Mouse (Mus musculus) liver, embryonic 14.5 days (tissue): ENCODE measurements around the gene Tpx2. TPM values are rescaled to one million over a fixed set of nuclear protein-coding genes. Genes with fewer than 3 reads are reported as not detected.

ENCODE experiments used
- ATAC-seq: fragments of 200-750 bp; cut with Nextera tagmentation; 2 replicates; pipeline ENCODE4 v1.8.0; 2017; ENCODE audit warnings: moderate number of reproducible peaks, mild to moderate bottlenecking, moderate library complexity; ENCODE audit not compliant: insufficient read depth
- DNase-seq, 3 experiments: peaks; one replicate each; pipeline ENCODE4 v3.0.0-alpha.2; 2012 to 2013; ENCODE audit warnings: low read depth in 3 of 3, low spot score in 3 of 3
- H3K27ac ChIP-seq: fragments of 300-500 bp; sonication (generic); 2 replicates; pipeline ENCODE4 v1.5.1; 2014; ENCODE audit warnings: moderate library complexity, mild to moderate bottlenecking, control low read depth, inconsistent platforms
- H3K27me3 ChIP-seq: fragments of 300-500 bp; sonication (generic); 2 replicates; pipeline ENCODE4 v1.6.1; 2014; ENCODE audit warnings: mild to moderate bottlenecking, low read length, moderate library complexity; ENCODE audit not compliant: control insufficient read depth, insufficient read depth
- H3K36me3 ChIP-seq: fragments of 300-500 bp; sonication (generic); replicated peaks from 2 replicates; pipeline ENCODE4 v1.6.1; 2014; ENCODE audit warnings: low read depth; ENCODE audit not compliant: control insufficient read depth, insufficient read depth
- H3K4me1 ChIP-seq, 2 experiments: fragments of 200-500 bp in 1 of 2; fragments of 300-500 bp in 1 of 2; sonication (generic) in 1 of 2; replicated peaks; 2 replicates each; pipeline ENCODE4 v1.6.1; 2012 to 2014; ENCODE audit warnings: antibody characterized with exemption in 1 of 2, inconsistent platforms in 1 of 2, low read length in 1 of 2; ENCODE audit not compliant: control insufficient read depth in 2 of 2, insufficient read depth in 2 of 2
- H3K4me2 ChIP-seq: fragments of 300-500 bp; sonication (generic); 2 replicates; pipeline ENCODE4 v1.6.1; 2014; ENCODE audit warnings: low read depth, mild to moderate bottlenecking, control low read depth, moderate library complexity
- H3K4me3 ChIP-seq, 2 experiments: fragments of 200-500 bp in 1 of 2; fragments of 300-500 bp in 1 of 2; sonication (generic) in 1 of 2; 2 replicates each; pipeline ENCODE4 v1.5.1; 2012 to 2014; ENCODE audit warnings: low read depth in 2 of 2, low read length in 2 of 2, mild to moderate bottlenecking in 2 of 2, control low read depth in 1 of 2, inconsistent platforms in 1 of 2, moderate library complexity in 1 of 2; ENCODE audit not compliant: insufficient read depth in 1 of 2
- H3K9ac ChIP-seq: fragments of 300-500 bp; sonication (generic); replicated peaks from 2 replicates; pipeline ENCODE4 v1.6.1; 2014; ENCODE audit warnings: mild to moderate bottlenecking, control low read depth, moderate library complexity
- H3K9me3 ChIP-seq: fragments of 300-500 bp; sonication (generic); 2 replicates; pipeline ENCODE4 v1.6.1; 2016; ENCODE audit warnings: low read length, mixed read lengths; ENCODE audit not compliant: control insufficient read depth
- CTCF ChIP-seq: IDR thresholded peaks from 2 replicates; pipeline ENCODE4 v1.5.1; 2016; ENCODE audit warnings: antibody characterized with exemption, low read depth, control low read depth
- EP300 ChIP-seq: IDR thresholded peaks from 2 replicates; pipeline ENCODE4 v1.6.1; 2016; ENCODE audit warnings: antibody characterized with exemption, low read depth
- WGBS: fragments of 180-500 bp; shearing (Covaris S2); extraction: QIAGEN DNeasy Blood & Tissue Kit; methylation state at CpG from one replicate; pipeline ENCODE4 v1.1.7; 2014; ENCODE audit not compliant: insufficient replicate concordance; 5-methylcytosine and 5-hydroxymethylcytosine counted together
- microRNA-seq: library from miRNA; unstranded; fragments of <30 nt; microRNA quantifications from one replicate; pipeline ENCODE4, GENCODE M21; 2016
- polyA plus RNA-seq, 2 experiments: library from polyadenylated mRNA; depleted of rRNA in 1 of 2; stranded (reverse) in 1 of 2; unstranded in 1 of 2; fragments of >200 nt; fragmentation: Nextera tagmentation in 1 of 2; extraction: Ambion mirVana in 1 of 2; gene quantifications; 2 replicates each; pipeline versions ENCODE4 v1.2.1 to v1.2.3; 2012 to 2014

Tpx2 gene
- polyA plus RNA-seq, 2 experiments, result 47.1 to 80.9 TPM

GRCm38 (mm10) chr2:152941776-152942175 is 94.0 kb downstream of the Tpx2 start:
- Histone ChIP-seq H3K4me3 (no peak overlapping the region), H3K27me3 (peaks cover 37% of the 10 kb centered on the region), H3K9ac (no peak overlapping the region), H3K4me2 (no peak overlapping the region), H3K27ac (no peak overlapping the region), H3K36me3 (no peaks in the 10 kb centered on the region), H3K4me1 (no peaks in the 10 kb centered on the region), H3K9me3 (no peaks in the 10 kb centered on the region)
- DNase-seq (no peak), ATAC-seq (no peak)
- WGBS, result 15% methylated on average over 7 of the region's 7 CpGs
- TF ChIP-seq CTCF (no peak), EP300 (no peak)

GRCm38 (mm10) chr2:152942898-152943515 is 95.2 kb downstream of the Tpx2 start:
- Histone ChIP-seq H3K36me3 (no peaks in the 10 kb centered on the region), H3K27ac (no peak overlapping the region), H3K9ac (no peak overlapping the region), H3K4me1 (no peaks in the 10 kb centered on the region), H3K27me3 (peaks cover 37% of the 10 kb centered on the region), H3K4me2 (peak overlapping the region; percentile 26; the same call in 1 of the 2 replicates), H3K4me3 (no peak overlapping the region; a peak in 1 of 4 replicates), H3K9me3 (no peaks in the 10 kb centered on the region)
- WGBS, result 1% methylated on average over 56 of the region's 65 CpGs
- ATAC-seq, result no peak
- no peak for DNase-seq
- TF ChIP-seq EP300, result no peak
- TF ChIP-seq CTCF, result no peak

GRCm38 (mm10) chr2:152943568-152943967 is 95.8 kb downstream of the Tpx2 start:
- TF ChIP-seq CTCF (no peak), EP300 (no peak)
- Histone ChIP-seq H3K4me2 (no peak overlapping the region), H3K4me3 (no peak overlapping the region), H3K4me1 (no peaks in the 10 kb centered on the region), H3K27ac (no peak overlapping the region), H3K36me3 (no peaks in the 10 kb centered on the region), H3K9ac (no peak overlapping the region), H3K27me3 (peaks cover 37% of the 10 kb centered on the region), H3K9me3 (no peaks in the 10 kb centered on the region)
- 9% methylated on average over 8 of the region's 8 CpGs for WGBS
- no peak for ATAC-seq
- no peak for DNase-seq

- Histone ChIP-seq H3K9ac (no peak overlapping the region), H3K4me3 (no peak overlapping the region), H3K4me1 (no peaks in the 10 kb centered on the region), H3K36me3 (no peaks in the 10 kb centered on the region), H3K9me3 (no peaks in the 10 kb centered on the region), H3K4me2 (no peak overlapping the region), H3K27me3 (peaks cover 37% of the 10 kb centered on the region), H3K27ac (no peak overlapping the region)
- WGBS, result 37% methylated on average over 9 of the region's 9 CpGs
- DNase-seq (no peak), ATAC-seq (no peak)
- TF ChIP-seq EP300, result no peak
- no peak for TF ChIP-seq CTCF
Observed at GRCm38 (mm10) chr2:152944013-152944412, 96.2 kb downstream of the Tpx2 start.

Small RNA genes lying within 50 kb of the gene (microRNA-seq; reads per million reads assigned to microRNA genes)
- gene Mir5622, result 8.0 reads per million, percentile 16 among the genes with 10 or more reads in this experiment

Other genes with a start within 250 kb of the Tpx2 start
- not detected in 2 replicates for gene Defb45, start 248.6 kb upstream of the Tpx2 start, polyA plus RNA-seq (2012; rRNA removed)
- not detected in 2 replicates for gene Defb45, start 248.6 kb upstream of the Tpx2 start, polyA plus RNA-seq (2014; fragmentation: Nextera tagmentation; extraction: Ambion mirVana)
- gene Defb36, start 243.6 kb upstream of the Tpx2 start, polyA plus RNA-seq (2012; rRNA removed), result not detected in 2 replicates
- not detected in 2 replicates for gene Defb36, start 243.6 kb upstream of the Tpx2 start, polyA plus RNA-seq (2014; fragmentation: Nextera tagmentation; extraction: Ambion mirVana)
- not detected in 2 replicates for gene Defb25, start 224.9 kb upstream of the Tpx2 start, polyA plus RNA-seq (2012; rRNA removed)
- not detected in 2 replicates for gene Defb25, start 224.9 kb upstream of the Tpx2 start, polyA plus RNA-seq (2014; fragmentation: Nextera tagmentation; extraction: Ambion mirVana)
- gene Rem1, start 221.0 kb upstream of the Tpx2 start, polyA plus RNA-seq (2012; rRNA removed), result 0.42 and 0.66 TPM in 2 replicates
- gene Rem1, start 221.0 kb upstream of the Tpx2 start, polyA plus RNA-seq (2014; fragmentation: Nextera tagmentation; extraction: Ambion mirVana), result 0.52 and 0.91 TPM in 2 replicates
- gene H13, start 178.5 kb upstream of the Tpx2 start, polyA plus RNA-seq (2012; rRNA removed), result 24.1 and 27.4 TPM in 2 replicates
- 38.1 and 39.4 TPM in 2 replicates for gene H13, start 178.5 kb upstream of the Tpx2 start, polyA plus RNA-seq (2014; fragmentation: Nextera tagmentation; extraction: Ambion mirVana)
- gene Mcts2, start 160.9 kb upstream of the Tpx2 start, polyA plus RNA-seq (2012; rRNA removed), result 4.3 and 10.3 TPM in 2 replicates
- gene Mcts2, start 160.9 kb upstream of the Tpx2 start, polyA plus RNA-seq (2014; fragmentation: Nextera tagmentation; extraction: Ambion mirVana), result 14.7 and 15.2 TPM in 2 replicates
- gene Id1, start 111.7 kb upstream of the Tpx2 start, polyA plus RNA-seq (2012; rRNA removed), result 45.6 and 50.6 TPM in 2 replicates
- 20.7 and 22.6 TPM in 2 replicates for gene Id1, start 111.7 kb upstream of the Tpx2 start, polyA plus RNA-seq (2014; fragmentation: Nextera tagmentation; extraction: Ambion mirVana)
- 0.51 and 0.92 TPM in 2 replicates for gene Cox4i2, start 93.8 kb upstream of the Tpx2 start, polyA plus RNA-seq (2012; rRNA removed)
- gene Cox4i2, start 93.8 kb upstream of the Tpx2 start, polyA plus RNA-seq (2014; fragmentation: Nextera tagmentation; extraction: Ambion mirVana), result 0.47 and 0.51 TPM in 2 replicates
- 72.2 and 81.6 TPM in 2 replicates for gene Bcl2l1, start 16.2 kb upstream of the Tpx2 start, polyA plus RNA-seq (2012; rRNA removed)
- gene Bcl2l1, start 16.2 kb upstream of the Tpx2 start, polyA plus RNA-seq (2014; fragmentation: Nextera tagmentation; extraction: Ambion mirVana), result 172 and 186 TPM in 2 replicates
- 0.02 TPM in 1 of 2 replicates, not detected in the other for gene Mylk2, start 63.4 kb downstream of the Tpx2 start, polyA plus RNA-seq (2012; rRNA removed)
- gene Mylk2, start 63.4 kb downstream of the Tpx2 start, polyA plus RNA-seq (2014; fragmentation: Nextera tagmentation; extraction: Ambion mirVana), result not detected in 2 replicates
- 0.08 and 0.18 TPM in 2 replicates for gene Foxs1, start 85.2 kb downstream of the Tpx2 start, polyA plus RNA-seq (2012; rRNA removed)
- 0.08 and 0.10 TPM in 2 replicates for gene Foxs1, start 85.2 kb downstream of the Tpx2 start, polyA plus RNA-seq (2014; fragmentation: Nextera tagmentation; extraction: Ambion mirVana)
- 0.02 and 0.05 TPM in 2 replicates for gene Dusp15, start 103.7 kb downstream of the Tpx2 start, polyA plus RNA-seq (2012; rRNA removed)
- gene Dusp15, start 103.7 kb downstream of the Tpx2 start, polyA plus RNA-seq (2014; fragmentation: Nextera tagmentation; extraction: Ambion mirVana), result not detected in 2 replicates
- gene Ttll9, start 114.5 kb downstream of the Tpx2 start, polyA plus RNA-seq (2012; rRNA removed), result 0.05 and 0.11 TPM in 2 replicates
- gene Ttll9, start 114.5 kb downstream of the Tpx2 start, polyA plus RNA-seq (2014; fragmentation: Nextera tagmentation; extraction: Ambion mirVana), result 0.08 and 0.18 TPM in 2 replicates
- 20.6 and 26.9 TPM in 2 replicates for gene Pdrg1, start 167.5 kb downstream of the Tpx2 start, polyA plus RNA-seq (2012; rRNA removed)
- gene Pdrg1, start 167.5 kb downstream of the Tpx2 start, polyA plus RNA-seq (2014; fragmentation: Nextera tagmentation; extraction: Ambion mirVana), result 21.5 and 23.0 TPM in 2 replicates
- not detected in 2 replicates for gene Xkr7, start 183.9 kb downstream of the Tpx2 start, polyA plus RNA-seq (2012; rRNA removed)
- not detected in 2 replicates for gene Xkr7, start 183.9 kb downstream of the Tpx2 start, polyA plus RNA-seq (2014; fragmentation: Nextera tagmentation; extraction: Ambion mirVana)
- 2.1 and 2.2 TPM in 2 replicates for gene Ccm2l, start 218.0 kb downstream of the Tpx2 start, polyA plus RNA-seq (2012; rRNA removed)
- 0.71 and 0.81 TPM in 2 replicates for gene Ccm2l, start 218.0 kb downstream of the Tpx2 start, polyA plus RNA-seq (2014; fragmentation: Nextera tagmentation; extraction: Ambion mirVana)